Mouse (Mus musculus) kidney, adult 2 months (tissue): ENCODE data around the gene Mink1.

ENCODE experiments used
- CTCF ChIP-seq: fragments of 200-500 bp; conservative IDR thresholded peaks from 2 replicates; pipeline ENCODE4 v1.5.1; 2011; ENCODE audit warnings: low read depth, mild to moderate bottlenecking, control low read depth, low read length, moderate library complexity, mixed read lengths; ENCODE audit not compliant: insufficient read depth, insufficient read length
- POLR2A ChIP-seq: fragments of 200-500 bp; IDR thresholded peaks from one replicate; pipeline ENCODE4 v1.6.1; 2011; ENCODE audit warnings: low read depth, low read length, control low read depth

DNA sequence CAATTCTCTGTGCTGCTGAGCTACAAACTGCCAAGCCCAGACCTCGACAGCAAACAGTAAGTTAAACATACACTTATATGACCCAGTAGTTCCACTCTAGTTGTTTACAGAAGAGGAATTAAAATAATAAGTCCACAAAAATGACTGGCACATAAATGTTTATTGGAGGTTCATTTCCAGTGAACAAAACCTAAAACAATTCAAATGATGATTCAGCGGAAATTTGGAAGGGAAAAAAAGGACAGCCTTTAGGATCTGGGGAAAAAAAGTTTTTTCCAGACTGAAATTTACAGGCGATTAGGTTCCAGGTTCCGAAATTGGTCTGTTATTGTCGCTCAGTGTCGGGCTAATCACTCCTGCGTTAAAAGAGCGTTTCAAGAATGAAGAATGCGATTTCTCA lies 23.3 kb upstream of the Mink1 start:
- TF ChIP-seq CTCF (no peak), POLR2A (no peak)
